Mouse (Mus musculus): ENCODE measurements around the gene Eif3i.

- TF ChIP-seq POLR2A (IDR thresholded peaks at IDR 0.05; ENCODE audit: insufficient read depth, low read depth, low read length): no peak
- no peak for TF ChIP-seq CTCF (IDR thresholded peaks at IDR 0.05)
Observed at GRCm38 (mm10) chr4:129640101-129640637, 39.7 kb upstream of the Eif3i start.
